Mouse (Mus musculus): ENCODE measurements around the gene Sae1.
A peak's percentile ranks its signal among the peaks of the same experiment; 100 is the strongest.

Sae1 gene

GRCm38 (mm10) chr7:16387160-16388041, at the start of gene Sae1:
TSS of gene Sae1 (minus strand) at chr7:16387806.
- peak; percentile 95 for DNase-seq

GRCm38 (mm10) chr7:16435088-16435487, 47.5 kb upstream of the Sae1 start:
- no peak for DNase-seq

GRCm38 (mm10) chr7:16433352-16433971, 45.9 kb upstream of the Sae1 start:
- no peak for DNase-seq

- peak; percentile 76 for DNase-seq
Observed at GRCm38 (mm10) chr7:16426129-16426729, 38.6 kb upstream of the Sae1 start.

GRCm38 (mm10) chr7:16425721-16426120, 38.1 kb upstream of the Sae1 start:
- no peak for DNase-seq

- no peak for DNase-seq
Observed at GRCm38 (mm10) chr7:16423731-16424130, 36.1 kb upstream of the Sae1 start.

GRCm38 (mm10) chr7:16422222-16422856, 34.7 kb upstream of the Sae1 start:
- DNase-seq, result no peak

- DNase-seq, result no peak
Observed at GRCm38 (mm10) chr7:16420493-16421118, 33.0 kb upstream of the Sae1 start.

GRCm38 (mm10) chr7:16418713-16419112, 31.1 kb upstream of the Sae1 start:
- DNase-seq, result no peak

GRCm38 (mm10) chr7:16417141-16417771, 29.6 kb upstream of the Sae1 start:
- no peak for DNase-seq

GRCm38 (mm10) chr7:16415426-16415825, 27.8 kb upstream of the Sae1 start:
- no peak for DNase-seq

GRCm38 (mm10) chr7:16412930-16413329, 25.3 kb upstream of the Sae1 start:
- DNase-seq, result no peak

- DNase-seq, result no peak
Observed at GRCm38 (mm10) chr7:16412220-16412896, 24.8 kb upstream of the Sae1 start.

GRCm38 (mm10) chr7:16411100-16411499, 23.5 kb upstream of the Sae1 start:
- no peak for DNase-seq

- DNase-seq, result no peak
Observed at GRCm38 (mm10) chr7:16406978-16407377, 19.4 kb upstream of the Sae1 start.

- DNase-seq, result peak; percentile 73
Observed at GRCm38 (mm10) chr7:16405516-16406351, 18.1 kb upstream of the Sae1 start.

GRCm38 (mm10) chr7:16405073-16405455, 17.5 kb upstream of the Sae1 start:
- peak; percentile 66 for DNase-seq

GRCm38 (mm10) chr7:16404315-16405072, 16.9 kb upstream of the Sae1 start:
- peak; percentile 21 for DNase-seq

- DNase-seq, result peak; percentile 54
Observed at GRCm38 (mm10) chr7:16402968-16403948, 15.7 kb upstream of the Sae1 start.

Data from thymus, postnatal 25 days (tissue).